Mouse (Mus musculus) hindbrain, embryonic 14.5 days (tissue): ENCODE measurements at regions not wholly inside any gene's neighbourhood (a gene's known extent, or its start where the extent isn't known, plus 50 kb on each side); places are given as distances from the start of the nearest gene placed in this dataset.

ENCODE experiments used
- ATAC-seq: fragments of 200-750 bp; cut with Nextera tagmentation; 2 replicates; pipeline ENCODE4 v1.8.0; 2017; ENCODE audit warnings: moderate number of reproducible peaks, mild to moderate bottlenecking, moderate TSS enrichment, moderate library complexity; ENCODE audit not compliant: low FRiP score
- DNase-seq: peaks from one replicate; pipeline ENCODE4 v3.0.0-alpha.2; 2015; ENCODE audit warnings: low spot score
- H3K27ac ChIP-seq: fragments of 300-500 bp; sonication (generic); 2 replicates; pipeline ENCODE4 v1.5.1; 2014; ENCODE audit warnings: mild to moderate bottlenecking, moderate library complexity
- H3K27me3 ChIP-seq: fragments of 300-500 bp; sonication (generic); 2 replicates; pipeline ENCODE4 v1.6.1; 2014; ENCODE audit warnings: mild to moderate bottlenecking, low read length, mixed read lengths; ENCODE audit not compliant: control insufficient read depth, insufficient read depth
- H3K36me3 ChIP-seq: fragments of 300-500 bp; sonication (generic); replicated peaks from 2 replicates; pipeline ENCODE4 v1.6.1; 2014; ENCODE audit not compliant: control insufficient read depth, insufficient read depth
- H3K4me1 ChIP-seq: fragments of 300-500 bp; sonication (generic); replicated peaks from 2 replicates; pipeline ENCODE4 v1.6.1; 2014; ENCODE audit warnings: antibody characterized with exemption, low read length, mixed read lengths; ENCODE audit not compliant: control insufficient read depth, insufficient read depth
- H3K4me2 ChIP-seq: fragments of 300-500 bp; sonication (generic); replicated peaks from 2 replicates; pipeline ENCODE4 v1.6.1; 2014; ENCODE audit warnings: mild to moderate bottlenecking, moderate library complexity
- H3K4me3 ChIP-seq: fragments of 300-500 bp; sonication (generic); replicated peaks from 2 replicates; pipeline ENCODE4 v1.5.1; 2014; ENCODE audit warnings: mild to moderate bottlenecking, low read length
- H3K9ac ChIP-seq: fragments of 300-500 bp; sonication (generic); 2 replicates; pipeline ENCODE4 v1.6.1; 2014
- H3K9me3 ChIP-seq: fragments of 300-500 bp; sonication (generic); 2 replicates; pipeline ENCODE4 v1.6.1; 2016; ENCODE audit warnings: low read length; ENCODE audit not compliant: control insufficient read depth
- WGBS: fragments of 180-500 bp; shearing (Covaris S2); extraction: QIAGEN DNeasy Blood & Tissue Kit; methylation state at CpG from one replicate; pipeline ENCODE4 v1.1.7; 2014; 5-methylcytosine and 5-hydroxymethylcytosine counted together

- ATAC-seq: no peak
- no peaks in the 10 kb centered on the region for H3K9me3 ChIP-seq
- H3K9ac ChIP-seq: no peak overlapping the region
- no peak overlapping the region for H3K4me3 ChIP-seq
- H3K4me2 ChIP-seq: no peak overlapping the region
- WGBS: 85% methylated on average over 2 of the region's 2 CpGs
- no peaks in the 10 kb centered on the region for H3K4me1 ChIP-seq
- H3K36me3 ChIP-seq: no peaks in the 10 kb centered on the region
- no peak overlapping the region for H3K27ac ChIP-seq
- no peak for DNase-seq
- no peaks in the 10 kb centered on the region for H3K27me3 ChIP-seq
Measured at GRCm38 (mm10) chr11:41728839-41729238, 271.8 kb downstream of the Gabrg2 start.

GRCm38 (mm10) chr11:41716616-41717015 is 284.0 kb downstream of the Gabrg2 start:
- Histone ChIP-seq H3K27me3 (no peaks in the 10 kb centered on the region), H3K9ac (no peak overlapping the region), H3K4me3 (no peak overlapping the region), H3K4me1 (no peaks in the 10 kb centered on the region), H3K27ac (no peak overlapping the region), H3K4me2 (no peak overlapping the region), H3K9me3 (no peaks in the 10 kb centered on the region), H3K36me3 (no peaks in the 10 kb centered on the region)
- ATAC-seq (no peak), DNase-seq (no peak)
- 78% methylated on average over 1 of the region's 1 CpGs for WGBS

- no peaks in the 10 kb centered on the region for H3K9me3 ChIP-seq
- no peaks in the 10 kb centered on the region for H3K4me1 ChIP-seq
- WGBS: 30% methylated on average over 3 of the region's 3 CpGs
- H3K27me3 ChIP-seq: no peaks in the 10 kb centered on the region
- ATAC-seq: no peak
- H3K4me2 ChIP-seq: no peak overlapping the region
- no peaks in the 10 kb centered on the region for H3K36me3 ChIP-seq
- no peak overlapping the region for H3K9ac ChIP-seq
- no peak overlapping the region for H3K27ac ChIP-seq
- DNase-seq: no peak
- no peak overlapping the region for H3K4me3 ChIP-seq
Measured at GRCm38 (mm10) chr11:41690682-41691081, 310.0 kb downstream of the Gabrg2 start.

GRCm38 (mm10) chr11:41682991-41683390 is 317.7 kb downstream of the Gabrg2 start:
- no peak overlapping the region for H3K27ac ChIP-seq
- no peak overlapping the region for H3K4me2 ChIP-seq
- DNase-seq (no peak), ATAC-seq (no peak)
- H3K9me3 ChIP-seq: no peaks in the 10 kb centered on the region
- H3K4me1 ChIP-seq: no peaks in the 10 kb centered on the region
- WGBS: 16% methylated on average over 1 of the region's 1 CpGs
- H3K9ac ChIP-seq: no peak overlapping the region
- H3K36me3 ChIP-seq: no peaks in the 10 kb centered on the region
- H3K27me3 ChIP-seq: no peaks in the 10 kb centered on the region
- H3K4me3 ChIP-seq: no peak overlapping the region

- Histone ChIP-seq H3K4me3 (no peak overlapping the region), H3K27me3 (no peaks in the 10 kb centered on the region), H3K4me1 (no peaks in the 10 kb centered on the region), H3K36me3 (no peaks in the 10 kb centered on the region), H3K9ac (no peak overlapping the region), H3K4me2 (no peak overlapping the region), H3K9me3 (no peaks in the 10 kb centered on the region), H3K27ac (no peak overlapping the region)
- 89% methylated on average over 1 of the region's 1 CpGs for WGBS
- no peak for DNase-seq
- ATAC-seq: no peak
Measured at GRCm38 (mm10) chr11:41652566-41652965, 348.1 kb downstream of the Gabrg2 start.

GRCm38 (mm10) chr11:41645502-41645891 is 355.2 kb downstream of the Gabrg2 start:
- no peaks in the 10 kb centered on the region for H3K27me3 ChIP-seq
- H3K4me2 ChIP-seq: no peak overlapping the region
- H3K4me1 ChIP-seq: 0 out of 2 replicates have a peak, but pooled peaks cover 7% of the 10 kb centered on the region
- DNase-seq (no peak), ATAC-seq (0 out of 2 replicates have a peak, but pooled peaks have one; percentile 14)
- WGBS: 29% methylated on average over 4 of the region's 4 CpGs
- H3K9me3 ChIP-seq: no peaks in the 10 kb centered on the region
- no peak overlapping the region for H3K4me3 ChIP-seq
- H3K9ac ChIP-seq: no peak overlapping the region
- H3K27ac ChIP-seq: no peak overlapping the region
- H3K36me3 ChIP-seq: no peaks in the 10 kb centered on the region

GRCm38 (mm10) chr11:41644725-41645501 is 355.7 kb downstream of the Gabrg2 start:
- H3K4me3 ChIP-seq: no peak overlapping the region
- DNase-seq (no peak), ATAC-seq (peak; percentile 79)
- no peaks in the 10 kb centered on the region for H3K9me3 ChIP-seq
- no peaks in the 10 kb centered on the region for H3K27me3 ChIP-seq
- 0 out of 2 replicates have a peak, but pooled peaks cover 7% of the 10 kb centered on the region for H3K4me1 ChIP-seq
- no peaks in the 10 kb centered on the region for H3K36me3 ChIP-seq
- WGBS: 35% methylated on average over 7 of the region's 7 CpGs
- no peak overlapping the region for H3K9ac ChIP-seq
- H3K4me2 ChIP-seq: no peak overlapping the region
- no peak overlapping the region for H3K27ac ChIP-seq

- Histone ChIP-seq H3K27ac (no peak overlapping the region), H3K27me3 (no peaks in the 10 kb centered on the region), H3K36me3 (no peaks in the 10 kb centered on the region), H3K9ac (no peak overlapping the region), H3K9me3 (no peaks in the 10 kb centered on the region), H3K4me3 (no peak overlapping the region), H3K4me2 (no peak overlapping the region), H3K4me1 (0 out of 2 replicates have a peak, but pooled peaks cover 7% of the 10 kb centered on the region)
- DNase-seq (no peak), ATAC-seq (no peak)
- WGBS: 35% methylated on average over 3 of the region's 3 CpGs
Measured at GRCm38 (mm10) chr11:41644083-41644482, 356.6 kb downstream of the Gabrg2 start.

- Histone ChIP-seq H3K4me2 (no peak overlapping the region), H3K4me3 (no peak overlapping the region), H3K27ac (no peak overlapping the region), H3K4me1 (no peaks in the 10 kb centered on the region), H3K9me3 (no peaks in the 10 kb centered on the region), H3K27me3 (no peaks in the 10 kb centered on the region), H3K9ac (no peak overlapping the region), H3K36me3 (no peaks in the 10 kb centered on the region)
- DNase-seq: no peak
- ATAC-seq: no peak
- WGBS: 100% methylated on average over 1 of the region's 1 CpGs
Measured at GRCm38 (mm10) chr11:41599006-41599405, 401.7 kb downstream of the Gabrg2 start.
